Mouse (Mus musculus) embryonic facial prominence, embryonic 14.5 days (tissue): ENCODE measurements around the gene Ccdc173. TPM values are rescaled to one million over a fixed set of nuclear protein-coding genes. Genes with fewer than 3 reads are reported as not detected.

Experiments
- ATAC-seq: fragments of 200-750 bp; cut with Nextera tagmentation; 2 replicates; pipeline ENCODE4 v1.8.0; 2017; ENCODE audit warnings: low read depth, moderate number of reproducible peaks, moderate TSS enrichment
- DNase-seq: peaks from one replicate; pipeline ENCODE4 v3.0.0-alpha.2; 2015; ENCODE audit warnings: low spot score
- H3K27ac ChIP-seq: fragments of 300-500 bp; sonication (generic); replicated peaks from 2 replicates; pipeline ENCODE4 v1.5.1; 2014; ENCODE audit warnings: low read depth, mild to moderate bottlenecking, low read length, moderate library complexity
- H3K27me3 ChIP-seq: fragments of 300-500 bp; sonication (generic); replicated peaks from 2 replicates; pipeline ENCODE4 v1.6.1; 2014; ENCODE audit warnings: low read length; ENCODE audit not compliant: control insufficient read depth, insufficient read depth
- H3K36me3 ChIP-seq: fragments of 300-500 bp; sonication (generic); 2 replicates; pipeline ENCODE4 v1.6.1; 2014; ENCODE audit warnings: low read length, mixed read lengths; ENCODE audit not compliant: control insufficient read depth, insufficient read depth
- H3K4me1 ChIP-seq: fragments of 300-500 bp; sonication (generic); 2 replicates; pipeline ENCODE4 v1.6.1; 2014; ENCODE audit warnings: antibody characterized with exemption, low read length; ENCODE audit not compliant: control insufficient read depth, insufficient read depth
- H3K4me2 ChIP-seq: fragments of 300-500 bp; sonication (generic); 2 replicates; pipeline ENCODE4 v1.6.1; 2014; ENCODE audit warnings: low read depth, mild to moderate bottlenecking, low read length, moderate library complexity, mixed read lengths
- H3K4me3 ChIP-seq: fragments of 300-500 bp; sonication (generic); 2 replicates; pipeline ENCODE4 v1.5.1; 2014; ENCODE audit warnings: low read depth, mild to moderate bottlenecking, low read length
- H3K9ac ChIP-seq: fragments of 300-500 bp; sonication (generic); 2 replicates; pipeline ENCODE4 v1.6.1; 2014; ENCODE audit warnings: low read depth, mild to moderate bottlenecking, low read length, moderate library complexity, mixed read lengths
- H3K9me3 ChIP-seq: fragments of 300-500 bp; sonication (generic); 2 replicates; pipeline ENCODE4 v1.6.1; 2016; ENCODE audit warnings: low read length; ENCODE audit not compliant: control insufficient read depth
- WGBS: fragments of 180-500 bp; shearing (Covaris S2); extraction: QIAGEN DNeasy Blood & Tissue Kit; methylation state at CpG from one replicate; pipeline ENCODE4 v1.1.7; 2014; 5-methylcytosine and 5-hydroxymethylcytosine counted together
- polyA plus RNA-seq: library from polyadenylated mRNA; unstranded; fragments of >200 nt; fragmentation: Nextera tagmentation; extraction: Ambion mirVana; gene quantifications from 2 replicates; pipeline ENCODE4 v1.2.1, GENCODE M21; 2014

Gene Ccdc173
- polyA plus RNA-seq, result 1.9 and 2.2 TPM in 2 replicates

GRCm38 (mm10) chr2:69789429-69790069 is at the start of gene Ccdc173, which contains the start of gene Phospho2:
Gene Ccdc173, minus strand, starts transcription at chr2:69789575.
Gene Phospho2, plus strand, starts transcription at chr2:69789623.
- ATAC-seq, result peak; percentile 98
- H3K36me3 ChIP-seq, result peaks cover 17% of the 10 kb centered on the region
- H3K4me3 ChIP-seq, result peak within 1 kb of the TSS; percentile 71
- H3K9ac ChIP-seq, result peak within 1 kb of the TSS; percentile 77
- H3K4me1 ChIP-seq, result no peaks in the 10 kb centered on the region
- H3K4me2 ChIP-seq, result peak within 1 kb of the TSS; percentile 77
- H3K27ac ChIP-seq, result peak within 1 kb of the TSS; percentile 83
- peak; percentile 99 for DNase-seq
- no peaks in the 10 kb centered on the region for H3K9me3 ChIP-seq
- no peaks in the 10 kb centered on the region for H3K27me3 ChIP-seq
- WGBS, result 1% methylated on average over 43 of the region's 48 CpGs

- H3K4me3 ChIP-seq, result no peak overlapping the region
- ATAC-seq (no peak), DNase-seq (no peak)
- no peak overlapping the region for H3K9ac ChIP-seq
- peaks cover 31% of the 10 kb centered on the region for H3K36me3 ChIP-seq
- no peak overlapping the region for H3K4me2 ChIP-seq
- H3K4me1 ChIP-seq, result no peaks in the 10 kb centered on the region
- no peaks in the 10 kb centered on the region for H3K27me3 ChIP-seq
- no peaks in the 10 kb centered on the region for H3K9me3 ChIP-seq
- H3K27ac ChIP-seq, result no peak overlapping the region
These were observed 49.3 kb upstream of the Ccdc173 start for GRCm38 (mm10) chr2:69838707-69839106.

- peaks cover 38% of the 10 kb centered on the region for H3K36me3 ChIP-seq
- H3K9ac ChIP-seq, result no peak overlapping the region
- no peak overlapping the region for H3K4me3 ChIP-seq
- ATAC-seq (no peak), DNase-seq (no peak)
- WGBS, result 23% methylated on average over 3 of the region's 3 CpGs
- H3K4me2 ChIP-seq, result no peak overlapping the region
- H3K4me1 ChIP-seq, result no peaks in the 10 kb centered on the region
- H3K27me3 ChIP-seq, result no peaks in the 10 kb centered on the region
- H3K27ac ChIP-seq, result no peak overlapping the region
- H3K9me3 ChIP-seq, result no peaks in the 10 kb centered on the region
These were observed 48.6 kb upstream of the Ccdc173 start for GRCm38 (mm10) chr2:69837996-69838395.

GRCm38 (mm10) chr2:69837244-69837967 is 48.0 kb upstream of the Ccdc173 start:
- WGBS, result 67% methylated on average over 7 of the region's 7 CpGs
- H3K4me3 ChIP-seq, result no peak overlapping the region
- ATAC-seq (no peak), DNase-seq (no peak)
- no peaks in the 10 kb centered on the region for H3K27me3 ChIP-seq
- no peak overlapping the region for H3K4me2 ChIP-seq
- H3K9ac ChIP-seq, result no peak overlapping the region
- H3K9me3 ChIP-seq, result no peaks in the 10 kb centered on the region
- no peaks in the 10 kb centered on the region for H3K4me1 ChIP-seq
- H3K36me3 ChIP-seq, result peaks cover 44% of the 10 kb centered on the region
- no peak overlapping the region for H3K27ac ChIP-seq

- Histone ChIP-seq H3K9ac (no peak overlapping the region), H3K36me3 (peaks cover 73% of the 10 kb centered on the region), H3K27ac (no peak overlapping the region), H3K27me3 (no peaks in the 10 kb centered on the region), H3K9me3 (no peaks in the 10 kb centered on the region), H3K4me2 (no peak overlapping the region), H3K4me1 (no peaks in the 10 kb centered on the region), H3K4me3 (no peak overlapping the region)
- ATAC-seq (no peak), DNase-seq (no peak)
- 84% methylated on average over 8 of the region's 8 CpGs for WGBS
These were observed 40.7 kb upstream of the Ccdc173 start for GRCm38 (mm10) chr2:69830116-69830515.

GRCm38 (mm10) chr2:69829680-69830079 is 40.3 kb upstream of the Ccdc173 start:
- no peak overlapping the region for H3K9ac ChIP-seq
- H3K36me3 ChIP-seq, result peaks cover 70% of the 10 kb centered on the region
- no peak overlapping the region for H3K4me3 ChIP-seq
- DNase-seq (no peak), ATAC-seq (no peak)
- H3K9me3 ChIP-seq, result no peaks in the 10 kb centered on the region
- H3K27me3 ChIP-seq, result no peaks in the 10 kb centered on the region
- H3K4me1 ChIP-seq, result no peaks in the 10 kb centered on the region
- whole genome bisulfite sequencing, result 92% methylated on average over 2 of the region's 2 CpGs
- no peak overlapping the region for H3K4me2 ChIP-seq
- no peak overlapping the region for H3K27ac ChIP-seq

- 0 out of 2 replicates have a peak overlapping the region, but pooled peaks have one; percentile 4 for H3K27ac ChIP-seq
- H3K9ac ChIP-seq, result no peak overlapping the region; the same call in 1 of the 2 replicates
- no peak overlapping the region for H3K4me3 ChIP-seq
- H3K4me1 ChIP-seq, result peaks cover 6% of the 10 kb centered on the region; the same call in 1 of the 2 replicates
- ATAC-seq (peak; percentile 28; the same call in 1 of the 2 replicates), DNase-seq (peak; percentile 29)
- H3K9me3 ChIP-seq, result no peaks in the 10 kb centered on the region
- no peak overlapping the region for H3K4me2 ChIP-seq
- H3K36me3 ChIP-seq, result peaks cover 55% of the 10 kb centered on the region
- H3K27me3 ChIP-seq, result no peaks in the 10 kb centered on the region
- 50% methylated on average over 7 of the region's 7 CpGs for WGBS
These were observed 38.7 kb upstream of the Ccdc173 start for GRCm38 (mm10) chr2:69828031-69828430.

GRCm38 (mm10) chr2:69826380-69826779 is 37.0 kb upstream of the Ccdc173 start:
- 67% methylated on average over 2 of the region's 2 CpGs for WGBS

More at GRCm38 (mm10) chr2:69826380-69826779, 37.0 kb upstream of the Ccdc173 start:
- no peaks in the 10 kb centered on the region for H3K27me3 ChIP-seq
- ATAC-seq, result no peak
- DNase-seq, result peak; percentile 15
- no peak overlapping the region for H3K9ac ChIP-seq
- no peak overlapping the region for H3K27ac ChIP-seq
- H3K4me1 ChIP-seq, result peaks cover 9% of the 10 kb centered on the region
- H3K4me2 ChIP-seq, result no peak overlapping the region
- no peak overlapping the region for H3K4me3 ChIP-seq
- H3K36me3 ChIP-seq, result peaks cover 45% of the 10 kb centered on the region
- no peaks in the 10 kb centered on the region for H3K9me3 ChIP-seq
